Mouse (Mus musculus) liver, postnatal 0 days (tissue): Measurements from ENCODE around the gene Nxnl1.

ENCODE experiments used
- CTCF ChIP-seq: sonication (generic); IDR thresholded peaks from 2 replicates; pipeline ENCODE4 v1.5.1; 2016; ENCODE audit warnings: antibody characterized with exemption, low read depth
- EP300 ChIP-seq: IDR thresholded peaks from 2 replicates; pipeline ENCODE4 v1.6.1; 2016; ENCODE audit warnings: antibody characterized with exemption, low read depth, mild to moderate bottlenecking

DNA sequence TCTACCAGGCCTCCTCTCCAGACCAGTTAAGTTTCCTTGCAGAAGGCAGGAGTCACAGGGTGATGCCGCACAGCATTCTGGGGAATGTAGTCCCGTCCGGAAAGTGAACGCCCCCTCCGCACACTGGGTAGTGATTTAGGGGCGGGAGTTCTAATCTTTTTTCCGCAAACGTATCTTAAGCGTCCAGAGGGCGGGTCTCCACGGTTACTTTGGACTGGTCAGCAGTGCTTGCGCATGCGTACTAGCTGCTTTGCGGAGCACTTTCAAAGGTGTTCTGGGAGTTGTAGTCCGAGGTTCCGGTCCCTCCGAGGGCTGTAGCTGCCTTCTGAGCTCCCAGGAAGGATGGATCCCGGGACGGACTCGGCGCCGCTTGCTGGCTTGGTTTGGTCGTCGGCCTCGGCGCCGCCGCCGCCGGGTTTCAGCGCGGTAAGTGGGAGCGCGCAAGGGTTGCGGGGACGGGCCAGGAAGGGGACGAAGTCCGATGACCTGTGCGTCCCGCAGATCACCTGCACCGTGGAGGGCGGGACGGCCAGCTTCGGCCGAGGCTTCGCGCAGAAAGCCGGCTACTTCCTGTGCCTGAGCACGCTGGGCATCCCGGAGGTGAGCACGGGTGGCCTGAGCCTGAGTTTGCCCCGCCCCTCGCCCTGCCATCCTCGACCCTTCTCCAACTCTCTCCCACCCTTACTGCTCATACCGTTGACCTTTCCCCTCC is 23.6 kb downstream of the Nxnl1 start, which contains the start of gene Mvb12a:
- TF ChIP-seq EP300 = no peak
- no peak for TF ChIP-seq CTCF
